Mouse (Mus musculus) adrenal gland, postnatal 14 days (tissue): ENCODE results near the gene Cop1. TPM values are rescaled to one million over a fixed set of nuclear protein-coding genes. Genes with fewer than 3 reads are reported as not detected.

Experiments used
- DNase-seq: peaks from one replicate; pipeline ENCODE4 v3.0.0; 2021; ENCODE audit warnings: mixed read lengths
- total RNA-seq: library from RNA; stranded (reverse); gene quantifications from 2 replicates; pipeline ENCODE4 v1.2.3, GENCODE M21; 2021

The Cop1 gene
- total RNA-seq, 1 experiment from 2014 or later: 142 TPM

DNA sequence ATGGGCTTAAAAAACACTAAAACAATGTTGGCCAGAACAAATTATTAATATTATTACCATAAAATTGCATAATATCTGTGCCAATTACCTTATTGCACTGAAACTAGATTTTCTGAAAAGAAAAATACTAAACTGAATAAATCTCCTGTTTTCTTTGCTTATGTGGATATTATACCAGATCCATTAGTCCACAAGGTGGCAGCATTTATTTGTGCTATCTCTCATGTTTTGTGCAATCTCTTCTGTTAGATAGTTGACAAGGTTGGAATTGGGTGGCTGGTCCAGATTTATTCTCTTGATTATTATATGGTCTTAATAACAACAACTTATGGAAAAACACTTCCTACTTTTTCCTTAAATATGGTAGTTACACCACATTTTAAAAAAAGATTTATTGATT, 58.1 kb downstream of the Cop1 start:
- DNase-seq: no peak

DNA sequence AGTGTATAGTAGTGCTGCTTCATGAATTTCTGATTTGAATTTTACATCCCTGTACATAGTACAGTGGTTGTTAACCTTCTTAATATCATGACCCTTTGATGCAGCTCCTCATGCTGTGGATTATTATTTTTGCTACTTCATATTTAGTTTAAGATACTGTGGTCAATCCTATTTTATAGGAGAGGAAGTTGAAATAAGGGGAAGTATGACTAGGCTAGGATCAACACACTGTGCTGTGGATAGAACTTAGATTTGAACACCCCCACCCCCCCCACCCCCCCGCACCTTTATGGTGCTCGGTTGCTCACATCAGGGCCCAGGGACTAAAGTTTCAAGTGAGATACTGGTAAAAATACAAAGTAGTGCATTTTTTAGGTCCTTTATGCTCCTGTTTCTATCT, 58.7 kb downstream of the Cop1 start:
- no peak for DNase-seq

DNA sequence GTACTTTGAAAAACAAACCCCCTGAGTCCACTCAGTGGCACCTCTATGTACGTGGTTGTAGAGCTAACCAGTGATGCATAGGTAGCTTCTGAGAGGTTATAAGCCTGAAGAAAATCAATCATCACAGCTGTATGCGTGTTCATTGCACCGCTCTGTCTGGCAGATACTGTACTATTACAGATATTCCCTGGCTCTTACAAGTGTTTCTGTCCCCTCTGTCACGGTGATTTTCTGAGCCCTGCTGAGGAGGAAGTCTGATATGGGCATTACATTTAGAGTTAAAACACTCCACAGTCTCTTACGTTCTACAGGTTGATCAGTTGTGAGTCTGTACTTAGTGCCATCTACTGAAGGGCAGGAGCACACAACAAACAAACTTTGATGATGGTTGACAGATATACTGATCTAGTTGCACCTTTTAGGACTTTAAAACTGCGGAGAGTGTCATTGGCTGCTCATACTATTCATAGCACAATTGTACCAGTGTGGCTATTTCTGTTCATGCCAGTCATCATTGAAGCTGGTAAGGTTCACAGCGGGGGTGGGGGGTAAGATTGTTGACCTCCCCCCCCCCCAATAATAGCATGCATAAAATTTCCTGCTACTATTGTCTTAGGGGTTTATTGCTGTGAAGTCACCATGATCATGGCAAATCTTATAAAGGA, 69.4 kb downstream of the Cop1 start:
- no peak for DNase-seq

DNA sequence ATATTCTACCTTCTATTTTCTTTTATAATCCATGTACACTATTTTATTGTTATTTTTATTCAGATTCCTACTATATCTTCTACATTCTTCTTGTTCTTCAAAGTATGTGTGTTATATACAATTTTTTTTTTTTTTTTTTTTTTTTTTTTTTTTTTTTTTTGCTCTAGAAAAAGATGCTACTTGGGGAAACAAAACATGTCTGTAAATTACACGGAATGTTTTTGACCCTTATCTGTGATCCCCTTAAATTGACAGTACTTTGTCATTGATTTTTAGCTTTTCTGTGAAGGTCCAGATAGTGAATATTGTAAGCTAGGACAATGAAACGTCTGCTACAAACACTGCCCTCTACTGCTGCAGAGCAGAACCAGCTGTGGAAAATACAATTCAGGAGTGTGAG, 81.5 kb downstream of the Cop1 start:
- DNase-seq: no peak

DNA sequence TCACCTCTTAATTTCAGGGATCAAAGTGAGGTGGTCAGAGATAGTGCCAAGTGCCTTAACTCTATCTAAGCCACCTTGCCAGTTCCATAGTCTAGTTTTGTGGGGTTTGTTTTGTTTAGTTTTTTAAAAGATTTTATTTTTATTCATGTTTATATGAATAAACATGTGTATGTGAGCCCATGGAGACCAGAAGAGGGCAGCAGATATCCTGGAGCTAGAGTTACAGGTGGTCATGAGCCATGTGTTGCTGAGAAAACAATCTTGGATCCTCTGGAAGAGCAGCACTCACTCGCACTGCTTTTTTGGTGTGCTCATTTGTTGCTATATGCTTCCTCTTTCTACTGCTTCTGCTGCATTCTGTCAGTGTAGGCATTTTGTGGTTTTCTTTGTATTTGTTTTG, 90.5 kb downstream of the Cop1 start:
- no peak for DNase-seq

DNA sequence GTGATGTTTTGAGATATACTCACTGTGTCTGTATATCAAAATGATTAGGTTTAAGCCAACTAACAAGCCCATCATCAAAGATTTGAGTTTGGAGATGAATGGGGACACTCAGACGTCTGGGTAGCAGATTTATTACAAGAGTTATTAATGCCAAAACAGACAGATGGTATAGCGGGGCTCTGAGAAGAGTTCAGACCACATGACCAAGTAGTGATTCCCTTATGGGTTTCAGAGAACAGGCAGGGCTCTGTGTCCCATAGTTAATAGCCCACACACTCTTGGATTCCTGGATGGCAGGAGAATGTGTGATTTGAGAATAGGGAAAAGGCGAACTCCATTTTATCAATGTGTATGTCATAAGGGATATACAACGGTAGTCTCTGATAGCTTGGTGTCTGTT, 98.9 kb downstream of the Cop1 start:
- no peak for DNase-seq

DNA sequence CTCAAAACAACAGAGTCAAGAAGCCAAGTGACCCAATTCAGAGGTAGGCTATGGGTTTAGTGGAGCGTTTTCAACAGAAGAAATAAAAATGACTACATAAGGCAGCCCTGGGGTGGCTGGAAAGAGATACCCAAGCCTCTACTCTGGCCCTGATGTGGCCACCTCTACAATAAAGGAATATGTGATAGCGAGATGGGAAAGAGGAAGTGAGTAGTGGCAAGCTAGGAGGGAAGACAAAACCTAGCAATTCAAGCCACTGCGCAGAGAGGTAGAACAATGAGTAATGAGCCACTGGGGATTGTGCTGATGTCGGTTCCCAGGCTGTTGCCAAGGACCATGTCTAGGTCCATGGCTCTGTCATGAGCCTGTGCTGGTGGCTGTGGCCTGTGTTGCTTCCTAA, 102.0 kb downstream of the Cop1 start:
- no peak for DNase-seq

DNA sequence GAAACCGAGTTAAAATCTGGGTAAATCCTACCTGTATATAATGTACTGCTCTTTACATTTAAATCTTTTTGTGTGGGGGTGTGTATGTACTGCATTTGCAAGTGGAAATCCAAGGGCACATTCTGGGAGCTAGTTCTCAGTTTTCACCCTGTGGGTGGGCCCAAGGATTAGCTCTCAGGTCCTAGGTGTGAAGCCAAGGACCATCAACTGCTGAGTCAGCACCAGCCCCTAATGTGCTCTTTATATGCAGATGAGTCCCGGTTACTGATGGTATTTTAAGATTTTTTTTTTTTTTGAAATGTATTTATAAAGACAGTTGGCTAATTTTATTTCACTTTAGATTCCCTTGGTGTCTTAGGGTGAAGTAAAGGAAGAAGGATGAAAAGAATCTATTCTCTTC, 110.2 kb downstream of the Cop1 start:
- no peak for DNase-seq

DNA sequence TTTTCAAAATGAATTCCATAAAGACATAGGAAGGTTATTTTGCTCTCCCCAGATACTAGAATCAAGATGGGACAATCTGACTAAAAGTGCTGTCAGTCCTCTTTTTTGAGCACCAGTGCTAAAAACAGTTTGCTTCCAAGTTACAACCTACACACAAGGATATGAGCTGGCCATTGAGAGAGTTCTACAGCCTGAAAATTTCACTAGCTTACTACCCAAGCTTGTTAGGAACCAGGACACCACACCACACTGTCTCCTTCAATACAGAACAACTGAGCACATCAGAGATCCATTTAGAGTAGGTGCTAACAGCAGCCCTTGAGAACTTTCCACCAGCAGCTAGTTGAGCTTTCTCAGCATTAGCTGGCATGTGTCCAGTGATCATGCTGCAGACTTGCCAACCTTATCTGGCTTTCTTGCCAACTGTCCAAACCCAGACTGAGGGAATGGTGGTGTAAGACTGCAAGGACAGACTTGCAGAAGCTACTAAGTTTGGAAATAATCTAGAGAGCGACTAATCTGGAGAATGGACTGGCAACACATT, 123.0 kb downstream of the Cop1 start:
- DNase-seq: peak; percentile 65

DNA sequence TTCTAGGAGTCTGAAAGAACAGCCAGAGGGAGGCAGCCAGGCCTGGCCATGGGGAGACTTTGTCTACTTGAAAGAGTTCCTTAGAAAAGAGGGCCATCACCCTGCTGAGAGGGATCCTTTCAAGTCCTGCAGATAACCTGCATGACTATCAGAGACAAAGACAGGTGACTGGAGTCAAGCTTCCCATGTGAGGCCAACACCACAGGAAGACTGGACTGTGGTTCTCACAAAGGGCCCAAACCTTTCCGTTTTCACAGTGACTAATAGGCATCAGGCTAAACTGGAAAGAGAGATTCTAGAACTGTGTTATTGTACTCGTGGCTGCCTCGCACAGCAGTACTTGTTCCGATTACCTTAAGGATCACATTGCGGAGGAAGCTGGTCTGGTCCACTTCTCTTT, 126.6 kb downstream of the Cop1 start:
- no peak for DNase-seq

DNA sequence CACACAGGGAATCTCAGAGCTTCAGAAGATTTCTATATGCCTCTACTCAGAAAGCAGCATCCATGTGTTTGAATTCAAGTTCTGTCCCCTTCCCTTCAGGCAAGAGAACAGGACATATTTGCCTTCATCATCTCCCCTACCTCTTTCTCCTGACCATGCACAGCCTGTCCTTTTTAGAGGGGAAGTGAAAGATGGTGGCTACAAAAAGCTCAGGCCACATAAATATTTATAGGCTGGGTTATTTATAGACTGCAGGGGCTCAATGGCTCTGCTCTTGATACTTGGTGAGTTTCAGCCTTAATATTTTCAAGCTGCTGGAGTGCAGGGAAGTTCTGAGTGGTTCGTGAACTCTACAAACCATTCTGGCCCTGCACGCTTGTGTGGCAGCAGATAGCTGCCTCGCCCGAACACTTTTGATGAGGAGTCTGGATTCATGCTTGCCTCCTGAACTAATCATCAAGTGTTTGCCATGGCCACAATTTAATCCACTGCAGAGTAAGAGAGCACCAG, 139.8 kb downstream of the Cop1 start:
- no peak for DNase-seq

DNA sequence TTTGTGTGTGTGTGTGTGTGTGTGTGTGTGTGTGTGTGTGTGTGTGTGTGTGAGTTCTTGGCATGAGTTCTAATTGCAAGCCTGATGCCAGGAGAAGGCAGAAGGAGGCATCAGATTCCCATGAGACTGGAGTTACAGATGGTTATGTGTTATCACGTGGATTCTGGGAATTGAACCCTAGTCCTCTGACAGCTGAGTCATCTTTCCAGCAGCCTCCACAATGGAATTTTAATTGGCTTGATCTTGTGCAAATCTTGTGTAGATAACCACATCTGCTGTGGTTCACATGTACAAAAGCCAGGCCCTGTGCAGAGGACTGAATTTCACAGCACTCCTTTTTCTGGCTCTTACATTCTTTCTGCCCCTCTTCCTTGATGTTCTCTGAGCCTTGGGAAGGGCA, 150.1 kb downstream of the Cop1 start:
- no peak for DNase-seq

DNA sequence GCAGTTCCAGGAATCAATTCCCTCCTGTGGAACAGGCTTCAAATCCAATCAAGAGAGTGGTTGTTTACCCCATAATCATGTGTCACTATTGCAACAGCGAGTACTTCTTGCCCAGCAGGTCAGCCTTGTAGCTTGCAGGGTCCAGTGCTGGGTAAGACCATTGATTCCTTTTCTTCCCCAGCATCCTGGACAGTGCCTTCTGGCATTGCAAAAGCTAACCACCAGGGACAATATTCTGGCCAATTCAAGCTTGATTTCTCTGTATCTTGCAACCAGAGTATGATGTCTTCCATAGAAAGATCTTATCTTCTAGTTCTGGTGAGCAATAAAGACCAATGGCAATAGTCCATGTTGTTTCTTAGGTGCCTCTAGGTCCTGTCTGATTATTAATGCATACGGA, 150.8 kb downstream of the Cop1 start:
- no peak for DNase-seq

DNA sequence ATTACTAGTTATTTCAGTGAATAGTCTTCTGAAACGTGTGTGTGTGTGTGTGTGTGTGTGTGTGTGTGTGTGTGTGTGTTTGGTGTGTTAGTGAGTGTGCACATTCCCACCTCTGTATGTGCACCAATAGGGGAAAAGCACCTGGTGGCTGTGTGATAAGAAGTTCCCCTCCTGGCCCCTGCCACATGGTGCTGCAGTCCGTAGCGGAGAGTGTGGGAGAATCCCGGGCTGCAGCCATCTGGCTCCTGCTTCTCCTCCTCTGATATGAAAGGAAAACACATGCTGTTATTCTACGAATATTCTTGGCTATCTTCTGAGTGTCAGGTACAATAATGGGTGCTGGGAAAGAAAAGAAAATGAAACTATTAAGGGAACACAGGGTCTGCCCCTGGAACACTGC, 154.3 kb downstream of the Cop1 start:
- DNase-seq: no peak

DNA sequence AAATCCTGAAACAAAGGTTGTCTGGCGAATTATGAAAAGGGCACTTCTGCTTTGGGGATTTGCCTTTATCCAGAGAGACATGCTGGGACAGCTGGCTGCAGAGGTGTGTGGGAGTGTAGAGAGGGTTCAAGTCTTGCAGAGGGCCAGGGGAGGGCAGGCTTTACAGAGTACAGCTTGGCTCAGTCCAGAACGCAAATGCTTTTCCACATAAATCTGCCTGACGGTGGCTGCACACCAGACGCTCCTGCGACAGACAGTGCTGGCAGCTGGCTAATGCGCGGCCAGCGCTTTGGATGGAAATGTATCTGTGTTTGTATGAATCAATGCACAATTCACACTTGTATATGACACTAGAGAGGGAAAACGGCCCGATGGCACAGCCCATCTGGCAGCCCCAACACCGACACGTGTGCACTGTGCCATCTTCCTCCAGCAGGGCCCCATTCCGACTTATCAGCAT, 156.5 kb downstream of the Cop1 start:
- no peak for DNase-seq

DNA sequence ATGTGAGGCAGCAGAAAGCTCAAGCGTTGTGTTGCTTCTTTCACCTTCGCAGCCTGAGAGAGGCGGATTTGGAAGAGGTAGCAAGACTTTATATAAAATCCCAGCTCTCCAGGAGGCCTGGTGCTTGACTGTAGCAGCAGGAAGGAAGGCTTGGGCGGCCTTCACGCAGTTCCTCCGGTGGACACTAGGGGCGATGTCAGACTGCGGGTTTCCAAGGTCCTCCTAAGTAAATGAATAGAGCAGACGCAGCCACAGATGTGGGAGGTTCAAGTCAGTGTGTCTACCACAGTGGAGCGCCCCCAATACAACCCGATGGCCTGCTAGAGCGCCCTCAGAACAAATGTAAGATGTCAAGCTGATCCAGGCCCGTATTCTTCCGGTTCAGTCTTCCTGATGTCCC, 157.9 kb downstream of the Cop1 start:
- DNase-seq: peak; percentile 81

DNA sequence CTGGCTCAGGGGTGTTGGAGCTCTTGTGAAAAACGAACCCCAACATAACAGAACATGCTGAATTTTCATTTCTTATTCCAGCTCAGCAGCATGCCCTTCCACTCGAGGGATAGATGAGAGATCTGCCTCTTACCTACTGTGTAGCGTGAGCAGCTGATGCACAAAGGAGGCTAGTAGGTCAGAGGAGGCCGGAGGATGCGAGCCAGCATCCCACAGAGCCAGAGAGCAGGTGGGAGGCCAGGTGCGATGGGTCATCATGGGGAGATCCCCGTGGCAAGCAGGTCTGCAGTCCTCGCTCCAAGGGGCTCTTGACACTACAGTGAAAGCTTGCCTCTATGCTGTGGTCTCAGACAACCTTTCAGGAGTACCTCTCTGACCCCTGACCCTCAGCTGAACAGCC, 160.5 kb downstream of the Cop1 start:
- no peak for DNase-seq

DNA sequence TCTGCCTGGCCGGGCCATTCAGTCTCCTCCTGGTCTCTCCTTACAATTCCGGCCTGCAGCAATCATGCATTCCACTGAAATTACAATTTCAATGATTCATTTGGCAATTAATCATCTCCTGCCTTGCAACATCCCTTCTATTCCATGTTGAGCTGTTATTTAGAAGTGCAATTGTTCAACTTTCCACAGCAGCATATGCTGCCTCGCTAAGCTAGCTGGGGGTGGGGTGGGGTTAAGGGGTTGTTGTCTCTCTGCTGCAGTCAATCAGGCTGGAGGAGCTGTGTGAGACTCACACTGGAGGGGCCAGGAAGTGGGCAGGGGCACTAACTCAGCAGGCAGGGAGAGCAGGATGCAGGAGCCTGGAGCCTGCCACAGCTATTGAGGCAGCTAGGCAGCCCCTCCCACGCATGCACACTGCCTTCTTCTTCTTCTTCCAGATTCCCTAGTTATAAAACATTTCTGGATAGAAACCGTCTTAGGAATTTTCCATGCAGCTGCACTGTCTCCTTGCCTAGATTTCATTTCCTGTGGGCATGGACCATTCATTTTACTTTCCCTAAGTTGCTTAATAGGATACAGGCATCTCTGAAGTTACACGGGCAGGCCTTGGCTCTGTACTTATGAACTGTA, 161.1 kb downstream of the Cop1 start:
- DNase-seq: peak; percentile 15

DNA sequence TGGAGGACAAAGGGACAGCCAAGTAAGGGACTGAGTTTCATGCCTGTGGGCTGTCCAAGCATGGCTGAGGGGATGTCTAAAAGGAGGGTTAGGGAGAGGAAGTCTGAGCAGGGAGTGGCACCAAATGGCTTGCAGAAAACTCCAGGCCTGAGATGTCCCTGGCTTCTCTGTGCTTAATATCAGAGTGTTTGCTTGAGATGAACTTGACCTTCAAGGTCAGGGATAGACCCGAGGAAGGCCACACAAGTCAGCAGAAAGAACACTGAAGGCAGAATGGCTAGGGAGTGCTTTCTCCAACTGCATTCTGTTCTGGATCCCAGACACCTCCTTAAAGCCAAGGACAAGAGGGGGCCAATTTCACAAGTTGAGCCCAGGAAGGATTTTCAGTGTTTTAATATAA, 161.8 kb downstream of the Cop1 start:
- DNase-seq: no peak

DNA sequence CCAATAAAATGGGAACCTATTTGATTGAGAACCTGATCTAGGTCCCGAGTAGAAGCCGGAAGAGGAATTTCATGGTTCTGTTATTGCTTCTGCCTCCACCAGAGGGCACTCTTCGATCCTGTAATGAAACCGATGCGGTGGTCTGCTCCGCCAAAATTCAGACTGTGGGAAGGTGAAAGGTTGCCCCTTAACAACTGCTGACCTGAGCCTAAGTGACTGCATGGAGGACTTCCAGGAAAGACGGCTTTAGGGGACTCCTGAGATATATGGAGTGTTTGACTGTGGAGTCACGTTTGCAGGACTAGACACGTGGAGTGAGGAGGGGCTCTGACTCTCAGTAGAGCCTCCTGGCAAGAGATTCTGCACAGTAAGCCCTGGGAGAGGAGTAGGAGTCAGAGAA, 164.4 kb downstream of the Cop1 start:
- DNase-seq: peak; percentile 56
